Mouse (Mus musculus) embryonic fibroblast, embryonic 13.5 days (primary cell): ENCODE results near the gene Ghitm.

Source experiments
- CTCF ChIP-seq: IDR thresholded peaks from 2 replicates; pipeline ENCODE4 v1.5.1; 2011; ENCODE audit warnings: mild to moderate bottlenecking, control low read depth, low read length, moderate library complexity, borderline replicate concordance; ENCODE audit not compliant: insufficient read depth
- POLR2A ChIP-seq: IDR thresholded peaks from 2 replicates; pipeline ENCODE4 v1.6.1; 2011; ENCODE audit warnings: low read depth, mild to moderate bottlenecking, control low read depth, low read length, moderate library complexity

DNA sequence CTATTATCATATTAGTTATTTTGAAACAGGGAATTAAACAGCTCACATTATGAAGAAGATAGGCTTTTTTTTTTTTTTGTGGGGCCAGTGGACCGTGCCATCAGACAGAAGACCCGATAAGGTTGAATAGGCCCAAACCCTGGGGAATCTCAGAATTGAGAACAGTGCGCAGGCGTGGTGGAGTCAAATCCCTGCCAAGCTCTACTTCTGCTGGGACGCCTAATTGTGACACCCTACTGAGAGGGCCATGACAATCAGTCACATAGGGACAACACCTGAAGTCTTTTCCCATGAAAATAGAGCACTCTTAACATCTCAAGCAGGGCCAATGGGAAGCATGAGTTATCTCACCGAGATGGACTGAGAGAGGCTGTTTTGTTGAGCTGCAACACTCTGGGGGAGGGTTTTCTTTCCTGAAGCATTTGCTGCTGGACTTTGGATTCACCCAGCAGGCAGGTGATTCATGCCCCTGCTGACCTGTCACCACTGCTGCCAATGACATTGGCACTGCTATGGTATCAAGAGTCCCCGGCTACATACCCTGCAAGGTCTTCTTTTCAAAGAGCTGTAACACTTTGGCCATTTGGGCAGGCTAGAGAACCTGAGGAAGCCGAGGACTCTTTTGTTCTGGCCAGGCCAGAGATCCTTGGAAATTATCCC lies 4.1 kb upstream of the Ghitm start:
- no peak for TF ChIP-seq POLR2A
- TF ChIP-seq CTCF: no peak
